Mouse (Mus musculus): ENCODE results near the gene Ttll9.

The Ttll9 gene

DNA sequence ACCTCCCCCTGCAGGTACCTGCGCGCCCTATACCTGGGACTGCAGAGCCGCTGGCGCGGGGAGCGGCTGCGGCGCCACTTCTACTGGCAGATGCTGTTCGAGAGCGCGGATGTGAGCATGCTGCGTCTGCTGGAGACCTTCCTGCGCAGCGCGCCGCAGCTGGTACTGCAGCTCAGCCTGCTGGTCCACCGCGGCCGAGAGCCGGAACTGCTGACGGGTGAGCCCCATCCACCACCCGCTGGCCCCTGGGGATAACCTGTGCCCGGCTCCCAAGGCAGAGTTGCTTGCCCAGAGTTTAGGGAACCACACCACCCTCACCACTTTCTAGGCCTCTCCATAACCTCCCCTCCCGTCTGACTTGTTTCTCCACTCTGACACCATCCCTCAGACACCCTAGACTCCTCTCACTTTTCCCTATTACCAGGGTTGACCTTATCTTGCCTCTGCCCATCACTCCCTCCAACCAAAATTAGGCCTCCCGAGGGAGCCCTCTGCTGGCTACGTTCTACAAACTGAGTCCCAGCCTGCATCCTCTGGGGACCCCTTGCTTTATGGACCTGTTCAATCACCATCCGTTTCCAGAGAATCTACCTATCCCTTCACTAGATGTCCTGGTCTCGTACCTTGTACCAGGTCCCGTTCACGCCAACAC is 90.5 kb downstream of the Ttll9 start:
- no peak for DNase-seq

DNA sequence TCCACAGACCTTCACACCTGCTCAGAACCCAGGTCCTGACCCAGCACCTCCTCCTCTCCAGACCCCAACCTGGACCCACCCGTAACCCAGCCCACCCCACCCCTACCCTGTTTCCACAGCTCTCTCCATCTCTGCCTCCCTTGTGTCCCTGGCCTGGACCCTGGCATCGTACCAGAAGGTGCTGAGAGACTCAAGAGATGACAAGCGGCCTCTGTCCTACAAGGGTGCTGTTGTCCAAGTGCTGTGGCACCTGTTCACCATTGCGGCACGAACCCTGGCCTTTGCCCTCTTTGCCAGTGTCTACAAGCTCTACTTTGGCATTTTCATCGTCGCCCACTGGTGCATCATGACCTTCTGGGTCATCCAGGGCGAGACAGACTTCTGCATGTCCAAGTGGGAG is 91.6 kb downstream of the Ttll9 start:
- no peak for DNase-seq

DNA sequence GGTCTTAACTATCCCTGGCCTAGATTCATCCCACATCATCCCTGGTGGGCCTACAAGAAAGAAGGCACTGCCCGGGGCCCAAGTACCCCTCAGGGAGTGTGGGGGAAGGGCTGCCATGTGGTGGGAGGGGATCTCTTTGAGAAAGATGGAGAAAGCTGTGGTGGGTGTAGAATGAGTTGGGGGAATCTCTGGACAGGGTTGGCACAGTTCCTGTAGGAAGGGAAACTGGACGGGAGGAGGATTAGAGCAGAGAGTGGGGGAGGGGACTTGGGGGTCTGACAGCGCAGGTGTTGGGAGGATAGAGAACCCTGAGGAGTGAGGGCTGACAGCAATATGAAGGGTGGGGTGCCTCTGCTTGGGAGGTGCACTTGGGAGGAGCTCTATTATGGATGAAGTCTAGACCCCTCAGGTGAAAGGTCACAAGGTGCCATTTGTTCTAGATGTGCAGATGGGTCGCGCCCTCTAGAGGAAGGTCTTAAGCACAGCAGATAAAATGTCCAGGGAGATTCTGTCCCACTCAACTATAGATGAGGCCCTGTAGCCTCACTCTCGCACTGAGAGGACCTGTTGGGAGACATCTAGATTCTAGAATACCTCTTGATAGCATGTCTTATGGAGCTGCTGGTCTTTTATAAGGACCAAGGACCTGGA is 93.1 kb downstream of the Ttll9 start:
- no peak for DNase-seq
